Mouse (Mus musculus) hematopoietic stem cell, adult 5-6 weeks (primary cell): ENCODE measurements at regions not wholly inside any gene's neighbourhood (a gene's known extent, or its start where the extent isn't known, plus 50 kb on each side); places are given as distances from the start of the nearest gene placed in this dataset.

Experiments
- ATAC-seq, 2 experiments: fragments of 125-278 bp in 1 of 2; replicated peaks in 1 of 2; 2 replicates each; pipeline ENCODE4 v1.8.0; 2016 to 2017; ENCODE audit warnings: inconsistent platforms in 2 of 2, mild to moderate bottlenecking in 2 of 2, moderate number of reproducible peaks in 2 of 2, low read depth in 1 of 2, moderate TSS enrichment in 1 of 2; ENCODE audit not compliant: low FRiP score in 2 of 2, poor library complexity in 2 of 2, severe bottlenecking in 2 of 2, insufficient read depth in 1 of 2, low TSS enrichment in 1 of 2

- no peak for ATAC-seq
Measured at GRCm38 (mm10) chr11:31770881-31771280, 99.2 kb upstream of the Bod1 start.

- ATAC-seq: no peak
Measured at GRCm38 (mm10) chr11:31771491-31772439, 100.1 kb upstream of the Bod1 start.

GRCm38 (mm10) chr11:31777531-31777930, 94.5 kb upstream of the Cpeb4 start:
- ATAC-seq: no peak

GRCm38 (mm10) chr11:31778766-31779165, 93.2 kb upstream of the Cpeb4 start:
- ATAC-seq: no peak

- no peak for ATAC-seq
Measured at GRCm38 (mm10) chr11:31779267-31779666, 92.7 kb upstream of the Cpeb4 start.

- no peak for ATAC-seq
Measured at GRCm38 (mm10) chr11:31780969-31781368, 91.0 kb upstream of the Cpeb4 start.

GRCm38 (mm10) chr11:31781605-31782004, 90.4 kb upstream of the Cpeb4 start:
- no peak for ATAC-seq

GRCm38 (mm10) chr11:31783506-31784063, 88.4 kb upstream of the Cpeb4 start:
- ATAC-seq: no peak

GRCm38 (mm10) chr11:31784332-31784901, 87.6 kb upstream of the Cpeb4 start:
- ATAC-seq: no peak

- ATAC-seq: no peak
Measured at GRCm38 (mm10) chr11:31785160-31785559, 86.9 kb upstream of the Cpeb4 start.

GRCm38 (mm10) chr11:31787376-31787775, 84.6 kb upstream of the Cpeb4 start:
- ATAC-seq: peak in 1 of 2 experiments; percentile 42; a peak in 2 of 4 replicates

- ATAC-seq: no peak
Measured at GRCm38 (mm10) chr11:31787917-31788703, 83.9 kb upstream of the Cpeb4 start.

GRCm38 (mm10) chr11:31789967-31790366, 82.0 kb upstream of the Cpeb4 start:
- ATAC-seq: no peak

- ATAC-seq: no peak
Measured at GRCm38 (mm10) chr11:31791264-31791663, 80.7 kb upstream of the Cpeb4 start.

GRCm38 (mm10) chr11:31795084-31795483, 76.9 kb upstream of the Cpeb4 start:
- no peak for ATAC-seq

GRCm38 (mm10) chr11:31796245-31796644, 75.8 kb upstream of the Cpeb4 start:
- ATAC-seq: peak; percentile 91 to 94

GRCm38 (mm10) chr11:31801575-31801974, 70.4 kb upstream of the Cpeb4 start:
- no peak for ATAC-seq
